Mouse (Mus musculus): ENCODE data around the gene Sec13.
"Not testable (repeated sequence)": the region's sequence is repeated elsewhere in the genome, so short reads cannot be mapped to it uniquely, and the experiment has no call there.

Sec13 gene

DNA sequence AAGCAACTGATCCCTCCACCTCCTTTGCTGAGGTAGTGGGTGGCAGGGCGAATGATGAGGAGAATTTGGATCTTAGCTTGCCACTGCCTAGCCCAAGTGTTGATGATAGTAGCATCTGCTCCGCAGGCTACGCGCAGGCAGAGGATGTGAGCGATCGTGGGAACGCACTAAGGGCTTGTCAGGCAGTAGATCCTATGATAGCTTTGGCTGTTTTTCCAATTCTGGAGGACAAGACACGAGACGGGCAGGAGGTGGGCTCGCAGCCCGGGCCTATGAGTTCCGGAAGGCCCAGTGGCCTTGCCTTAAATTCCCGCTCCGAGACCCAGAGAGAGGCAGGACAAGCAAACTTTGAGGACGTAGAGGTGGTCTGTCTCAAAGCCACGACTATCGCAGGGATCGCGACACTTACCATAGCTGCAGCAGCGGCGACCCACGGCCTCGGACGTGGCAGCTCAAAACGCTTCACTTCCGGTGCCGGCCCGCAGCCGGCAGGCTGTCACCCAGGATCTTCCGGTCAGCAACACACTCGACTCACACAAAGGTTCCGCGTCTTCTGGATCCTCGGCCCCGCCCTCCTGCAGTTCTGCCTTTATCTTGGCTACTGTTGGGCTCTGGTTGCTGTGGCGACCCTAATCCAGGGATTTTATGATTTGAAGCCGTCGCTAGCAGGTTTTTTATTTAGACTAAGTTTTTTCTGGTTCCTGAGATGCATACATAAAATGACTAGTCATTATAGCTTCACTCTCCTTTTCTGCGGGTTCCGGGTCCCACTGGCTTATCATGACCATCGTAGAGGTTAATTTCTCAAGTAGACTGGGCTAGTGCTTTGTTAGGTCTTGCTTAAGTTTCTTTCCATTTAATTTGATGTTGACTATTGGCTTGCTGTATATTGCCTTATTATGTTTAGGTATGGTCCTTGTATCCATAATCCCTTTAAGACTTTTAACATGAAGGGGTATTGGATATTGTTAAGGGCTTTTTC lies at the start of gene Sec13:
TSS of gene Sec13 (minus strand) at position 508 of the 982 bp plus-strand sequence.
- DNase-seq (ENCODE audit: low spot score), result peak; percentile 86

DNA sequence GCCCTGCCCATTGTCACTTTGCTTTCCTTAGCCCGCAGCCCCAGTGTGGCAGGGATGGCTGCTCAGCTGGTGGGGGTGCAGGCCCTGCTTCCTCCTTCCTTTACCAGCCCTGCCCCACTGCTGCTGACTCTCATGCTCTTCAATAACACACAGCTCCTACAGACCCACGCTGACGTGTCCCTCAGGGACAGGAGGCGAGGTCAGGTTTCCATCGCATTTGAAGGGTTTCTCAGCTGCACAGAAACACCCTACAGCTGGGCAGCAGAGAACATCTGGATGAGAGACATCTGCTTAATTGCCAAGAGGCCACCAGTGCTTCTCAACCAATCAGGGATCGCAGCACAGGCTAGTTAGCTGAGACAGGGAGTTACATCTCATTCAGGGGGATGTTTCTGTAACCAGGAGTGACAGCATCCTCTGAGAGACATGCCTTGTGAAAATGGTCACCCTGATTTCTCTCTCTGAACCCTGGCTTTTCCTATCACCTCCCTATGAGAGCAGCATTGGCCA lies 47.0 kb upstream of the Sec13 start:
- no peak for DNase-seq (ENCODE audit: low spot score)

DNA sequence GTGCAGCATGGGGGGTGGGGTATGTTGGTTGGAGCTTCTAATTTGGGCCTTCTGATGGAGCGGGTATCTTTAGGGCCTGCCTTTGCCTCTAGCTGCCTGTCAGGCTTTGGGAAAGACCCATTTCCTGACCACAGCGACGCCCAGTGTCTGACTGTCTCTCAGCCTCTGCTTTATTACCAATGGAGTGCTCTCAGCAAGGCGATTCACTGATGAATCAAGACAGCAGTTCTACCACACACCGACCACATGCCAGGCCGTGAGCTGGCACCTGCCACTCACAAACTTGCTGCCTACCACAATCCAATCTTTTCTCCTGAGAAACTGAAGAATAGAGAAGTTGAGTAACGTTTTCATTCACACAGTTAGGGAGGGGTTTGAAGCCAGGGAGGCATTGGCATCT lies 45.1 kb upstream of the Sec13 start:
- no peak for DNase-seq (ENCODE audit: low spot score)

DNA sequence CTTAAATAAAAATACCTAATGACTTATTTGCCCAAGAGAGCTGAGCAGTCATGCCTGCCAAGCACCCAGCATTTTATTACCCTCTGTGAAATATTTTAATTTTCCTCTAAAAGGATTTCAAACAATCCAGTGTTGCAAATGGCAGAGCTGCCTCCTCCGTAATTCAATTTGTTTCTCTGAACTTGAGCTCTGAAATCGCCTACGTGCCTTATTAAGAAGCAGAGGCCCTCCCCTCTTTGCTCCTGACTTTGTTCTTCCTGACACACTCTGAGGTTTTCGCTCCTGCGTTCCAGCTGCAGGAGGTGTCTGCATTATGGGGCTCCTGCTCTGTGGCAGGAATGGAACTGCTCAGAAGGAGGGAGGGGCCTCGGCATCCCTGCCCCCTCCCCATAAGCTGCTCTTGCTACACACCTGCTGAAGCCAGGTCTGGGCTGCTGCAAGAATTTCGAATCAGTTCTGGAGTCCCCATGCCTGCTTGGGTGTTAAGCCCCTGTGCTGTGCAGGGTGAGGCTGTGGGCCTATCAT lies 37.7 kb upstream of the Sec13 start:
- DNase-seq (ENCODE audit: low spot score), result no peak

DNA sequence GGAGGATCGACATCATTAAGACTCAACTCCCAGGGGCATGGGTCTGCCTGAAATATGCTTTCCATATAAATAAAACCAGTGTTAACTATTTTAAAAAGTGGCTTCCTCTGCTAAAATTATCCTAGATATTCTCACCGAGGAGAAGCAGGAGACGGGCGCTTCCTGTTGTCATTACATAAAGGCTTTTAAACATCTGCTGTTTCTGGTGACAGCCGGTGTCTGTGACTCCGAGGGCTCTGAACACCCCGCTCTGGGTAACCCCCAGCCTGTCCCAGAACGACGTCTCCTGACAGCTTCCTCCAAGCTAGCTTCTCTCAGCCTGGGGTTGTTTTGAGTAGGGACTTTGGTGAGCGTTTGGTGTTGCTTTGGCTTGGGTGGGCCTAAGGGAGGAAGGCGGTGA lies 28.3 kb upstream of the Sec13 start:
- no peak for DNase-seq (ENCODE audit: low spot score)

DNA sequence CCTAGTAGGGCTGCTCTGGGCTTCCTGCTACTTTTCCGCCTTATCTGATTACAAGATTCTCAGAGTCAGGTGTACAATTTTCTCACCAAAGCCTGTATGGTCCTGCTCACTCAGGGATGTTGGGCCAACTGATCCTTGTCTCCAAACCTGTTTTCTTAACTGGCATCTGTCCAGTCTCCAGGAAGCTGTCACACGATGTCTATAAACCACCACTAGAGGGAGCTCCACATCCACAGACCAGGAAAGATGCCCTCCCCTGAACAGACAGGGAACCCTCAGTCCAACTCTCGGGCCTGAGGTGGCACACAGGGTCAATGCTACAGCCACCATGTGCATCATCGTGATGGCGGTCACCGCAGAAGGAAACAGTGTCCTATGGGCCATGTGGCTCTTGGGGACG lies 21.1 kb upstream of the Sec13 start:
- peak; percentile 55 for DNase-seq (ENCODE audit: low spot score)

DNA sequence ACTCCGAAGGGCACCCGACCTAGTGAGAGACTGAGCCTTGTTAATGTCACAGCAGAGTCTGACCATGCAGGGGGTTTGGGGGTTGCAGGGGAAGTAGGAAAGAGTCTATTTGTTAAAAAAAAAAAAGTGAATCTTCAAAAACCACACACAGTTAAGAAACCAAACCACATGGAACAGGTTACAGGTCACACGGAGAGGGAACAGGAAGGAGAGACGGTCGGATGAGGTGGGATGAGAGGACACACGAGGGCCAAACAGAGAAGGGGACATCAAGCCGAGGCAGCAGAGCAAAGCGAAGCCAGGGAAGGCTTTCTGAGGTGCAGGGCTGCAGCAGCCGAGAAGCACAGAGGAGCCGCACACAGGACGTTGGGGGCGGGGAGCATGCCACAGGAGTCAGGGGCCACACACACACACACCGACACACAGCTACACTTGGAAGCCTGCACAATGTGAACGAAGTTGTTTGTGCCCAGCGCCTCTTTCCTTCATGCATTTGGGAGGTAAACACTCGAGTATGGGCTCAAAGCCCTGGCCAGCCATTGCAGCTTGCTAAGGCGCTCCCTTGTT lies 8.7 kb upstream of the Sec13 start:
- no peak for DNase-seq (ENCODE audit: low spot score)

DNA sequence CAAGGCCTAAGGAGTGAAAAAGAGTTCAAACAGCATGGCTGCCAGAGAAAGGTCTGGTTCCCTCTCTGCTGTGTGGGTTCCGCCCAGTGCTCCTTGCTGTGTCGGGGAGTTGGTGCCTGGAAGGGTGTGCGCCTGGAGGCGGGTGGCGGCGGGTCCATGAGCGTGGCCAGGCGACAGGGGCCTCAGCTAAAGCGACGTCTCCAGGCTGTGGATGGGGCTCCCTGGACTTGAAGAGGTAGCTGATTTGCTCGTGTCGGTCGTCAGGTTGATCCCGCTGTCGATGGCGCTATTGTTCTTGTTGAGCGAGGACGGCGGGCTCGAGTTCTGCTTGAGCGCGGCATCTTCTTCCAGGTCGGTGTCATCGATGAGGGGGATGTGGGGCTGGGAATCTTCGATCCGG lies 7.8 kb upstream of the Sec13 start:
- no peak for DNase-seq (ENCODE audit: low spot score)

DNA sequence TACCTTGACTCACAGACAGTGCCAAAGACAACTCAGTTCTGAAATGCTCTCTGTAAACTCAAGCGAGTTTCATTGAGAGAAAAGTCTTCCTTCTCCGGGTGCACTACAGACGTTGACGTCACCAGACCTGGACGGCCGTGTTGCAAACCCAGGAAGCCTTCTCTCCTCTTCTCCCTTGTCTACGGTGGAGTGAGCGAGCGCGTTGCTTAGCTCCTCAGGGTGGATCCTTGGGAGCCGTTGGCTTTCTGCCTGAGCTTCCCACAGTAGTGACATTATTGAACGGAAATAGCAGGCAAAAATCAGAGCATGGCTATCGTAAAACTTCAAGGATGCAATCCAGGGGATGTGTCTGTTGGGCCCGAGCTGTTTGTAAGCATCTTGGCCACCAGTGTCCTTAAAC lies 6.7 kb upstream of the Sec13 start:
- no peak for DNase-seq (ENCODE audit: low spot score)

DNA sequence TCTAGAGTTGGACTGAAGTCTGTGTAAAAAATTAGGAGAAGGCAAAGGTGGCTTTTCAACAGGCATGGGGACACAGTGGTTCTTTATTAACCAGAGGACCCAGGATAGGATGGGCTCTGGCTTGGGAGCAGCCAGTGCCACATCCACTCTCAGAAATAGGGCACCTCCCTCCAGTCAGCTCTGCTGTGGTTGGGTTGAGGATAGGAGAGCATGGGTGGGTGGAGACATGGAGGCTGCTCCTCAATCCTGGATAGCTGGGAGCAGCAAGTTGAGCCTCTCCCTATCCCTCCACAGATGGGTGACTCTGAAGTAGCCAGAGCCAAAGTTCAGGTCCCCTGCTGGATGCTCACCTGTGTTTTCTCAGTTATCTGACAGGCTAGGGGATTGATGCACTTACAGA lies 4.6 kb upstream of the Sec13 start:
- DNase-seq (ENCODE audit: low spot score), result no peak

DNA sequence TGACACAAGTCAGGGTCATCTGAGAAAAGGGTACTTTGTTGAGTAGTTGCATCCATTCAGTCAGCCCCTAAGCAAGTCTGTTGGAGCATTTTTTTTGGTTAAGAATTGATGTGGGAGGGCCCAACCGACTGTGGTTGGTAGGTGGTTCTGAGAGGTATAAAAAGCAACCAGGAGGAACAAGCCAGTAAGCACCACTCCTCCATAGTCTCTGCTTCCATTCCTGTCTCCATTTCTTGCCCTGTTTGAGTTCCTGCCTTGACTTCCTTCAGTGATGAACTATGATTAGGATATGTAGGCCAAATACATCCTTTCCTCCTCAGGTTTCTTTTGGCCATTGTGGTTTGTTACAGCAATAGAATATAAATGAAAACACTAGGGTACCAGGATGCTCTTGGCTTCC lies 2.6 kb upstream of the Sec13 start:
- DNase-seq (ENCODE audit: low spot score), result no peak

DNA sequence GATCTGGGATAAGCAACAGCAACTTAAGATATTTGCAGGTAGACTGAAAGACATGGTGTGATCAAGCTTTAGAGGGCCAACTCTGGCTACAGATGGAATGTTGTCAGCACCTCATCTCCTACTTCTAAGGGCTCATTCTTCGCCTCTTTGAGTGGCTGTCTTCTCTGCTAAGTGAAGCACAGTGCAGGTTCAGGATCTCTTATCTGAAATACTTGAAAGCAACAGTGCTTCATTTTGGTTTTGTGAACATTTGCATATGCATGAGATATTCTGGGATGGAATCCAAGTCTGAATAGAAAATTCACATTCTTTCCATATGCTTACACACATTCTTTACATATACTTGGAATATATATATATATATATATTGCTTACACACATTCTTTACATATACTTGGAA lies 1.8 kb upstream of the Sec13 start:
- no peak for DNase-seq (ENCODE audit: low spot score)

DNA sequence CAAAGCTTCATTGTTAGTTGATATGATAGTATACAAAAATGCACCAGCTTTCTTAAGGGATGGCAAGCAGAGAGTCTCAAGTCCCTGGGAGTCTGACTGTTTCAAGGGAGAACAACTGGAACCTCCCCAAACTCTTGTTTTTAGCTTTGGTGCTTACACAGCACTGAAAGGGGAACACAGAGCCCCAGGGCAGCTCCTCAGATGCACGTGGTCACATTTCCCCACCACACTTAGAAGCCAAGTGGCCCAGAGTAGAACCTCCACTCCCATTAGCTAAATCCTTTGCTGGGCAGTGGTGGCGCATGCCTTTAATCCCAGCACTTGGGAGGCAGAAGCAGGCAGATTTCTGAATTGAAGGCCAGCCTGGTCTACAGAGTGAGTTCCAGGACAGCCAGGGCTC lies 882 bp upstream of the Sec13 start:
- DNase-seq (ENCODE audit: low spot score), result no peak

DNA sequence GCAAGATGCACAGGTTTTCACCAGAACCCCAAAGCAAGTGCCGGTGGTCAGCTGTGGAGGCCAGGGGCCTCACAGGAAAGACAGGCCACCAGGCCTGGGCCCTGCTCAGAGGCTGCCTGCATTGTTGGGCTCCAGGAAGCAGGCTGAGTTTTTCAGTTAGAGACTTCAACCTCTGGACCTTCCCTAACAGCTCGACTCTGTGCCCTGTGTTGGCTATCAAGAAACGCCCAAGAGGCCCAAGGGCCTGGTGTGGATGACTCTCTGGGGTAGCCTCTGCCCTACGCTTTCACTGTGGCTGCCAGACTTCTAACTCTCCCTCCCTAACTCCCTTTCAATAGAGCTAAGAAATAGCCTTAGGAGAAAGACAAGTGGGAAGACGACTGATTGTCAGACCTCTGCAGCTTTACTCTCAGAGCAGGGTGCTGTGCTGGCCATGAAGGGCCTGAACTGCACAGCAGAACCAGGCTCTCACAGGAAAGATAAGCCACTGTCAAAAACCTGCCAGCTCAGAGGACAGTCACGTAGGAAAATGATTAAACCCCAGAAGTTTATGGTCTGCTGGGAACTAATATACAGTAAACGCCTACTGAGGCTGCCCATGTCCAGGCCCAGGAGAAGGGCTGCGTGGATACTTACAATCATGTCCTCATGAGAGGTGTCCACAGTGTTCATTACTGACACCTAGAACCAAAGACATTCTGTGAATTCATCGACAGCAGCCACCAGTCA lies 3.1 kb downstream of the Sec13 start:
- no peak for DNase-seq (ENCODE audit: low spot score)

DNA sequence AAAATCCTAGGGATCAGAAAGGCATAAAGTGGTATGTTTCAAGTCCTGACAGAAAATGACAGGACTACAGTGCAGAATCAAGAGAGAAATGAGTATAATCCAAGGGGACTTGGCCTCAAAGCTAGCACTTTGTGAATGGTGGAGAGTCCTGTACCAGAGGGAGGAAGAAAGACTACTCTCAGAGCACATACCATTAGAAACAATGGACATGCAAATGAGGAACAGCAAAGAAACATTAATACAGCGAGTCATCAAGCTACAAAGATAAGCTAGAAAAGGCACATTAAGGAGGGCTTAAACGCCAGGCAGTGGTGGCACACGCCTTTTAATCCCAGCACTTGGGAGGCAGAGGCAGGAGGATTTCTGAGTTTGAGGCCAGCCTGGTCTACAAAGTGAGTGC lies 9.2 kb downstream of the Sec13 start:
- DNase-seq (ENCODE audit: low spot score), result no peak

DNA sequence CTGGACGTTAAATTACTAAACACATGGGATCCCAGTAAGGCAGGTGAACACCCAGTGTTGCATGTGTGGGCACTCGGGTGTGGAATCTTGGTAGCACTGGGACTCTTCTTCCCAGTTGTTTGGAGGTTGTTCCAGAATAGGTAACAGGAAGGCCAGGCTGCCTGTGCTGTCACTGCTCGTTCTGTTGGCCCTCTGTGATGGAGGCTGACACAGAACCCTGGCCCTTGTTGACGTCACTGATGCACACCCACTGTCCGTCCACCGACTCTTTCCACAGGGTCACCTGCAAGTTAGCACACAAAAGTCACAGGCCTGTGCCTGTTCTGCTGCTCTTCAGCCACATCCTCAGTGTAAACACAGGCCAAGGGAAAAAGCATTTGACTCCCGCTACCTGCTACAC lies 12.4 kb downstream of the Sec13 start:
- DNase-seq (ENCODE audit: low spot score), result no peak

DNA sequence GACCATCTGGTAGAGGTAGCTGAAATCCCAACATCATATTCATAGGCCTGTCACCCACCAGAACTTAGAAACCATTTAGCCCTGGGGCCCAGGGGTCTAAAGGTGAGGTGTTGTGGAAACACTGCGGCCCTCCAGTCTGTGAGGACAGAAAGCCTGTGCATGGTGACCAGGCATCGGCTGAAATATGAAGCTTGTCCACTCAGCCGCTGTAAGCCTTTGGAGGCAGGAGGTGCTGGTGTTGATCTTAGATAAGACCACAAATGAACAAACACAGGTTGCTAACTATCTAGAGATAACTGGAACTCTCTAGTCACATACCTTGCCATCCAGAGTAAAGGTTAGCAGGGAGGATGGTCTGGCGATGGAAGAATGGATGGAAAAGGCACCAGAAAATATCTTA lies 19.5 kb downstream of the Sec13 start:
- DNase-seq (ENCODE audit: low spot score), result no peak

DNA sequence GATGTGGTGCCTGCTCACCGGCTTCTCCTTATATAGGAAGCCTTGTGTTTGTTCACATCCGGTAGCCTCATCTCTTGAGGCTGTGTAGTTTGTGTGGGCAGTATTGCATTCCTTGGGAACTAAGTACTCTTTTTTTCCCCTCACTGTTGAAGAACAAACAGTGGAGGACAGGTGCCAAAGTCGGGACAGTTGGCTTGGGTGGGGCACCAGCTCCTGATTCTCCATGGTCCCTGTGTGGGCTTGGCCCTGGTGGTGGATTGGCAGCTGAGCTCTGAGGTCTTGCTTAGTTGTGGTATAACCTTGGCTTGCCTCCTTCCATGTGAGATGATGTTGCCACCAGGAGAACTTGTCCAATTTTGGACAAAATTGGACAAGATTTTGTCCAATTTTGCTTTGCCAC lies 20.7 kb downstream of the Sec13 start, which contains the start of gene Ghrl:
TSS of gene Ghrl (minus strand) at position 3 of the 400 bp plus-strand sequence.
- no peak for DNase-seq (ENCODE audit: low spot score)

DNA sequence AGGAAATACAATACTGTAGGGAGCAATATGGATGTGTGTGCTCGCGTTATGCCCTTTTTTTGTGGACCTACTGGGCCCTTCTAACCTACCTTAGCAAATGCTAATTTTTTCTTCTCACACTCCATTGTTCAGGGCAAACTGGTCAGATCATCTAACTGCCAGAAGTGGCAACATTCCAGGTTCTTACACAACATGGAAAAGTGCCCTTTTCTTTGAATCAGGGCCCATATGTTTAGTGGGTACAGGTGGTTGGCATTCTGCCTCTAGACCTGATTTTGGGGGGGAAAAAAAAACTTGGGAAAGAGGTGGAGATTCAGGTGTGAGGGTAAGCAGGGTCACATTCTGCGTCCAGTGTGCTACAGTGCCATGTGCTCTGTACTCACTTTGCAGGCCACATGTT lies 23.0 kb downstream of the Sec13 start:
- no peak for DNase-seq (ENCODE audit: low spot score)

DNA sequence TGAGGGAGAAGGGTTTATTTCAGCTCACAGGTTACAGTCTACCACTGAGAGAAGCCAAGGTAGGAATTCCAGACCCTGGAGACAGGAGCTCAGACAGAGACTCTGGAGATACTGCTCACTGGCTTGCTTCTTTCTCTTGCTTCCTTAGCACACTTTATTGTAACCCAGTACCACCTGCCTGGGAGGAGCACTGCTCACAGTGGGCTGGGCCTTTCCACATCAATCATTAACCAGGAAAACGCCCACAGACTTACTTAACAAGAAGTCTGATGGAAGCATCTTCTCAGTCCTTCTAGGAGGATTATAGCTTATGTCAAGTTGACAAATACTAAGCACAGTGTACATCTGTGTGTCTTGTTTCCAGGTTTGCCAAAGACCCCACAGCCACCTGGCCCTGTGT lies 25.7 kb downstream of the Sec13 start:
- DNase-seq (ENCODE audit: low spot score), result no peak

DNA sequence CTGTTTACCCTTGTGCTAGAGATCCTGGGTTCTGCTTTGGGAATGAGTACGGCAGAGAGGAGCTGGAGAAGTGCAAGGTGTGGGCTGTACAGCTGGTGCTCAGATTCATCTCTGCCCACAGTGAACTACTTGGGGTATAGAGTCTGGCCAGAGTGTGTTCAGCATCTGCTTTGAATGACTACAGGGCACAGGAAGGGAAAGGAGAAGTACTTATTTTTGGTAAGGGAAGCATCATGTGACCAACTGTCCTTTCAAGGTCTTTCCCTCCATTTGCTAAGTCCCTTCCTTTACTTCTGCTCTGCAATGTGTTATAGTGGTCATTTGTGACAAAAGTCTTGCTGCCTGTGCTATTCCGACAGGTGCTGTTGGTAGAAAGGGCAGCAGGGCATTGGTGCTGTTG lies 26.3 kb downstream of the Sec13 start:
- no peak for DNase-seq (ENCODE audit: low spot score)

DNA sequence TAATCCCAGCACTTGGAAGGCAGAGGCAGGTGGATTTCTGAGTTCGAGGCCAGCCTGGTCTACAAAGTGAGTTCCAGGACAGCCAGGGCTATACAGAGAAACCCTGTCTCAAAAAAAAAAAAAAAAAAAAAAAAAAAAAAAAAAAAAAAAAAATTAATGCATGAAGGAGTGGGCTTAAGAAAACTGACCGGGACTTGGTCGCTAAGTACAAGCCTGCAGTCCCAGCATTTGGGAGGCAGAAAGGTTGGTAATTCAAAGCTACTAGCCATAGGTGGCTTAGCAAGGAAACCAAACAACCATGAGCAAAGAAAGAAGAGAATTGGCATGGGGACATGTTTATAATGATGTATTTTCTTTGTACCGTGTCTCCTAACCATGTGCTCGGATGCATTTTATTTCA lies 27.2 kb downstream of the Sec13 start:
- DNase-seq (ENCODE audit: low spot score), result not testable (repeated sequence)

DNA sequence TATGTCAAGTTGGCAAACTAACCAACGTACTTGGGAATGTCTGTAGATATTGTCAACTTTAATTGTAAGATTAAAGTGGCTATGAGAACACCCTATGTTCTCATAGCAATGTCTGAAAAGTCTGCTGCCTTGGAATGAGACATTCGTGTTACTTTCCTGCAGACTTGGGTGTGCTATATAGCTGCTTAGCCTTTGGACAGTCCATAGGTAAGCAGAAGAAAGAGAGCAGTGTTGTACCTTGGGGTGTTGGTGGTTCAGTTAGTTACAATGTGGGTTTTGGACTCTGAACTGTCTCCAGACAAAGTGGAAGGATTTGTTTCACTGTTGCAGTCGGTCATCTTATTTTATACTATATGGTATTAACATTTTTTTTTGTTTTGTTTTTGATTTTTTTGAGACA lies 27.8 kb downstream of the Sec13 start:
- no peak for DNase-seq (ENCODE audit: low spot score)
